Mouse (Mus musculus) heart, adult 9 months (tissue): Measurements from ENCODE around the gene Mmachc.
A peak's percentile ranks its signal among the peaks of the same experiment; 100 is the strongest.
"Not testable (repeated sequence)": the region's sequence is repeated elsewhere in the genome, so short reads cannot be mapped to it uniquely, and the experiment has no call there.

Experiments used
- DNase-seq, 2 experiments: peaks; one replicate each; pipeline ENCODE4 v3.0.0; 2022; ENCODE audit warnings: low spot score in 2 of 2

Gene Mmachc

GRCm38 (mm10) chr4:116692146-116692545 is 16.1 kb downstream of the Mmachc start:
- no peak for DNase-seq

- DNase-seq, result no peak
These were observed 18.8 kb downstream of the Mmachc start for GRCm38 (mm10) chr4:116689309-116689876.

GRCm38 (mm10) chr4:116687041-116687440 is 21.2 kb downstream of the Mmachc start:
- no peak for DNase-seq

GRCm38 (mm10) chr4:116685402-116686061 is 22.7 kb downstream of the Mmachc start, which contains the start of gene Prdx1:
Gene Prdx1, plus strand, starts transcription at chr4:116685544.
- DNase-seq, result peak; percentile 96 to 97

- DNase-seq, result no peak
These were observed 23.5 kb downstream of the Mmachc start for GRCm38 (mm10) chr4:116684665-116685064.

- no peak for DNase-seq
These were observed 24.2 kb downstream of the Mmachc start for GRCm38 (mm10) chr4:116683957-116684356.

GRCm38 (mm10) chr4:116680521-116680920 is 27.7 kb downstream of the Mmachc start:
- not testable (repeated sequence) for DNase-seq

- DNase-seq, result no peak
These were observed 29.1 kb downstream of the Mmachc start for GRCm38 (mm10) chr4:116679141-116679540.

GRCm38 (mm10) chr4:116677808-116678207 is 30.4 kb downstream of the Mmachc start:
- no peak for DNase-seq

- no peak for DNase-seq
These were observed 32.2 kb downstream of the Mmachc start for GRCm38 (mm10) chr4:116676027-116676426.

GRCm38 (mm10) chr4:116674761-116675160 is 33.4 kb downstream of the Mmachc start:
- not testable (repeated sequence) for DNase-seq

- DNase-seq, result peak in 1 of 2 experiments; percentile 35
These were observed 35.4 kb downstream of the Mmachc start for GRCm38 (mm10) chr4:116672785-116673184.

- DNase-seq, result no peak
These were observed 38.9 kb downstream of the Mmachc start for GRCm38 (mm10) chr4:116669291-116669690.

- DNase-seq, result peak; percentile 23 to 52
These were observed 40.1 kb downstream of the Mmachc start for GRCm38 (mm10) chr4:116668145-116668544.

- DNase-seq, result no peak
These were observed 41.6 kb downstream of the Mmachc start for GRCm38 (mm10) chr4:116666625-116667024.

- no peak for DNase-seq
These were observed 46.2 kb downstream of the Mmachc start for GRCm38 (mm10) chr4:116661998-116662397.

GRCm38 (mm10) chr4:116660829-116661228 is 47.4 kb downstream of the Mmachc start:
- DNase-seq, result no peak

- not testable (repeated sequence) for DNase-seq
These were observed 48.3 kb downstream of the Mmachc start for GRCm38 (mm10) chr4:116659916-116660315.

- DNase-seq, result no peak
These were observed 48.7 kb downstream of the Mmachc start for GRCm38 (mm10) chr4:116659474-116659873.

GRCm38 (mm10) chr4:116657971-116658370 is 50.2 kb downstream of the Mmachc start:
- DNase-seq, result no peak

- DNase-seq, result no peak
These were observed 52.5 kb downstream of the Mmachc start for GRCm38 (mm10) chr4:116655658-116656057.

GRCm38 (mm10) chr4:116655100-116655499 is 53.1 kb downstream of the Mmachc start:
- DNase-seq, result peak; percentile 25 to 33

- no peak for DNase-seq
These were observed 55.0 kb downstream of the Mmachc start for GRCm38 (mm10) chr4:116653228-116653627.
